Mouse (Mus musculus) CH12.LX (cell line): ENCODE measurements at regions not wholly inside any gene's neighbourhood (a gene's known extent, or its start where the extent isn't known, plus 50 kb on each side); places are given as distances from the start of the nearest gene placed in this dataset.

Source experiments
- DNase-seq: peaks from one replicate; pipeline ENCODE4 v3.0.0-alpha.2; 2013; ENCODE audit errors: extremely low read depth
- H3K27ac ChIP-seq: 2 replicates; pipeline ENCODE4 v1.5.1; 2012; ENCODE audit warnings: low read depth, mild to moderate bottlenecking, control low read depth, moderate library complexity; ENCODE audit not compliant: insufficient read depth
- H3K27me3 ChIP-seq: replicated peaks from 2 replicates; pipeline ENCODE3; 2012; ENCODE audit warnings: inconsistent platforms
- H3K36me3 ChIP-seq, 2 experiments: replicated peaks in 1 of 2; 2 replicates each; pipeline versions ENCODE3 to v1.6.1; 2012; ENCODE audit warnings: inconsistent platforms in 1 of 2, low read length in 1 of 2, mild to moderate bottlenecking in 1 of 2, mixed read lengths in 1 of 2, moderate library complexity in 1 of 2; ENCODE audit not compliant: control insufficient read depth in 1 of 2, insufficient read depth in 1 of 2
- H3K4me1 ChIP-seq, 2 experiments: 2 replicates each; pipeline ENCODE4 v1.6.1; 2012; ENCODE audit warnings: inconsistent platforms in 1 of 2, moderate library complexity in 1 of 2; ENCODE audit not compliant: insufficient read depth in 2 of 2, control insufficient read depth in 1 of 2
- H3K4me2 ChIP-seq: 2 replicates; pipeline ENCODE4 v1.6.1; 2012; ENCODE audit warnings: low read depth, mild to moderate bottlenecking, control low read depth; ENCODE audit not compliant: poor library complexity, insufficient read depth, severe bottlenecking
- H3K4me3 ChIP-seq, 3 experiments: fragments of 150-350 bp in 1 of 3; sonication (generic) in 1 of 3; replicated peaks in 1 of 3; 2 replicates each; pipeline versions ENCODE3 to v1.5.1; 2011 to 2012; ENCODE audit warnings: low read depth in 2 of 3, low read length in 2 of 3, mild to moderate bottlenecking in 2 of 3, moderate library complexity in 2 of 3, control low read depth in 1 of 3, improper control_type of control experiment in 1 of 3, inconsistent platforms in 1 of 3, mixed read lengths in 1 of 3; ENCODE audit not compliant: poor library complexity in 1 of 3
- H3K79me2 ChIP-seq: replicated peaks from 2 replicates; pipeline ENCODE4 v1.6.1; 2012; ENCODE audit warnings: mild to moderate bottlenecking, moderate library complexity; ENCODE audit not compliant: control insufficient read depth, poor library complexity, insufficient read depth, severe bottlenecking; ENCODE audit errors: extremely low read depth
- H3K9ac ChIP-seq: 2 replicates; pipeline ENCODE4 v1.6.1; 2012; ENCODE audit warnings: low read depth, mild to moderate bottlenecking, control low read depth, moderate library complexity; ENCODE audit not compliant: insufficient read depth
- H3K9me3 ChIP-seq: replicated peaks from 2 replicates; pipeline ENCODE3; 2012; ENCODE audit warnings: low read length, inconsistent platforms, mixed read lengths
- CTCF ChIP-seq, 2 experiments: IDR thresholded peaks in 1 of 2; conservative IDR thresholded peaks in 1 of 2; 2 replicates each; pipeline ENCODE4 v1.5.1; 2011 to 2012; ENCODE audit warnings: low read depth in 2 of 2, low read length in 2 of 2, improper control_type of control experiment in 1 of 2, inconsistent platforms in 1 of 2, mild to moderate bottlenecking in 1 of 2, moderate library complexity in 1 of 2
- ELF1 ChIP-seq: IDR thresholded peaks from 2 replicates; pipeline ENCODE4 v1.6.1; 2014; ENCODE audit warnings: low read depth, mild to moderate bottlenecking, inconsistent platforms, low read length, improper control_type of control experiment
- EP300 ChIP-seq: IDR thresholded peaks from 2 replicates; pipeline ENCODE4 v1.6.1; 2011; ENCODE audit warnings: low read length, improper control_type of control experiment
- ETS1 ChIP-seq: conservative IDR thresholded peaks from 2 replicates; pipeline ENCODE4 v1.6.1; 2012; ENCODE audit warnings: low read depth, mild to moderate bottlenecking, inconsistent platforms, low read length, improper control_type of control experiment, moderate library complexity
- HCFC1 ChIP-seq: IDR thresholded peaks from 2 replicates; pipeline ENCODE4 v1.6.1; 2012; ENCODE audit warnings: low read depth, mild to moderate bottlenecking, inconsistent platforms, low read length, improper control_type of control experiment
- IRF4 ChIP-seq: IDR thresholded peaks from 2 replicates; pipeline ENCODE4 v1.6.1; 2014; ENCODE audit warnings: low read depth, mild to moderate bottlenecking, inconsistent platforms, low read length, improper control_type of control experiment
- JUN ChIP-seq: IDR thresholded peaks from 2 replicates; pipeline ENCODE4 v1.6.1; 2011; ENCODE audit warnings: low read depth, mild to moderate bottlenecking, low read length, improper control_type of control experiment, moderate library complexity; ENCODE audit not compliant: insufficient read depth
- MAX ChIP-seq: IDR thresholded peaks from 2 replicates; pipeline ENCODE4 v1.6.1; 2011; ENCODE audit warnings: low read length, improper control_type of control experiment
- MXI1 ChIP-seq: IDR thresholded peaks from 2 replicates; pipeline ENCODE4 v1.6.1; 2011; ENCODE audit warnings: mild to moderate bottlenecking, low read depth, low read length, improper control_type of control experiment
- MYC ChIP-seq: IDR thresholded peaks from 2 replicates; pipeline ENCODE4 v1.6.1; 2011; ENCODE audit warnings: low read depth, mild to moderate bottlenecking, improper control_type of control experiment, low read length
- NRF1 ChIP-seq: IDR thresholded peaks from 2 replicates; pipeline ENCODE4 v1.6.1; 2014; ENCODE audit warnings: low read depth, mild to moderate bottlenecking, inconsistent platforms, low read length, improper control_type of control experiment, moderate library complexity
- POLR2A ChIP-seq: IDR thresholded peaks from 2 replicates; pipeline ENCODE4 v1.6.1; 2011; ENCODE audit warnings: low read depth, mild to moderate bottlenecking, improper control_type of control experiment, low read length
- POLR2AphosphoS2 ChIP-seq: IDR thresholded peaks from 2 replicates; pipeline ENCODE4 v1.6.1; 2011; ENCODE audit warnings: low read depth, low read length, improper control_type of control experiment
- SIN3A ChIP-seq: IDR thresholded peaks from 2 replicates; pipeline ENCODE4 v1.6.1; 2012; ENCODE audit warnings: low read length, improper control_type of control experiment, inconsistent platforms
- SMC3 ChIP-seq: IDR thresholded peaks from 2 replicates; pipeline ENCODE4 v1.6.1; 2011; ENCODE audit warnings: low read depth, low read length, improper control_type of control experiment
- TBP ChIP-seq: conservative IDR thresholded peaks from 2 replicates; pipeline ENCODE4 v1.6.1; 2011; ENCODE audit warnings: low read depth, low read length, improper control_type of control experiment
- TCF12 ChIP-seq: IDR thresholded peaks from 2 replicates; pipeline ENCODE4 v1.6.1; 2014; ENCODE audit warnings: low read depth, mild to moderate bottlenecking, inconsistent platforms, low read length, improper control_type of control experiment
- USF1 ChIP-seq: IDR thresholded peaks from 2 replicates; pipeline ENCODE4 v1.6.1; 2014; ENCODE audit warnings: low read depth, mild to moderate bottlenecking, inconsistent platforms, low read length, improper control_type of control experiment
- USF2 ChIP-seq: conservative IDR thresholded peaks from 2 replicates; pipeline ENCODE4 v1.6.1; 2011; ENCODE audit warnings: low read depth, low read length, improper control_type of control experiment
- ZKSCAN1 ChIP-seq: IDR thresholded peaks from 2 replicates; pipeline ENCODE4 v1.6.1; 2012; ENCODE audit warnings: low read depth, inconsistent platforms, low read length, improper control_type of control experiment, borderline replicate concordance
- ZNF384 ChIP-seq: IDR thresholded peaks from 2 replicates; pipeline ENCODE4 v1.6.1; 2012; ENCODE audit warnings: low read depth, low read length, improper control_type of control experiment, inconsistent platforms
- dilution Hi-C: fragments of 300-500 bp; cut with MboI; formaldehyde crosslinking; loops from 2 replicates; pipeline ENCODE4 v1.14.3; 2020; ENCODE audit warnings: low sequenced_read_pairs; ENCODE audit not compliant: extremely low pct_unique_long_range_greater_than_20kb, extremely low pct_ligation_motif_present
- in situ Hi-C: fragments of 300-500 bp; cut with MboI; formaldehyde crosslinking; loops from 3 replicates; pipeline ENCODE4 v1.14.3; 2019; ENCODE audit warnings: low sequenced_read_pairs, low pct_ligation_motif_present, low pct_unique_long_range_greater_than_20kb, mixed read lengths

- TF ChIP-seq MYC: no peak
- no peak for TF ChIP-seq NRF1
- no peak for TF ChIP-seq MAX
- TF ChIP-seq TBP: no peak
- no peak for TF ChIP-seq TCF12
- no peak for TF ChIP-seq ELF1
- TF ChIP-seq JUN: no peak
- no peak for TF ChIP-seq IRF4
- TF ChIP-seq SIN3A: no peak
- no peak for TF ChIP-seq USF1
- TF ChIP-seq HCFC1: no peak
- no peak for TF ChIP-seq ZKSCAN1
- no peak for TF ChIP-seq MXI1
- DNase-seq: no peak
- dilution Hi-C loops: no loop called here
- H3K9me3 ChIP-seq: no peaks in the 10 kb centered on the region
- H3K4me3 ChIP-seq: no peak overlapping the region
- H3K9ac ChIP-seq: no peak overlapping the region
- no peaks in the 10 kb centered on the region; a peak in 1 of 4 replicates for H3K4me1 ChIP-seq
- in situ Hi-C loops: no loop called here
- no peaks in the 10 kb centered on the region for H3K27me3 ChIP-seq
- no peaks in the 10 kb centered on the region for H3K79me2 ChIP-seq
- H3K27ac ChIP-seq: no peak overlapping the region
- H3K36me3 ChIP-seq: no peaks in the 10 kb centered on the region
- no peak overlapping the region for H3K4me2 ChIP-seq
Measured at GRCm38 (mm10) chr6:91580607-91581006, 64.9 kb downstream of the Lsm3 start.

GRCm38 (mm10) chr6:91582338-91582737 lies 66.6 kb downstream of the Lsm3 start:
- no peak overlapping the region for H3K4me3 ChIP-seq
- peaks cover 2% of the 10 kb centered on the region for H3K27me3 ChIP-seq
- H3K36me3 ChIP-seq: no peaks in the 10 kb centered on the region
- TF ChIP-seq ZNF384: no peak
- no peak for TF ChIP-seq POLR2A
- no peak for TF ChIP-seq POLR2AphosphoS2
- no peak for TF ChIP-seq SIN3A
- TF ChIP-seq ETS1: no peak
- no peak for TF ChIP-seq CTCF (conservative IDR thresholded peaks at IDR 0.05 in 1 of 2, IDR thresholded peaks at IDR 0.05 in 1 of 2; ENCODE audit: low read depth in 2 of 2, low read length in 2 of 2)
- TF ChIP-seq EP300: no peak
- no peak for TF ChIP-seq SMC3
- TF ChIP-seq ZKSCAN1: no peak
- no peak for TF ChIP-seq MXI1
- no peak for TF ChIP-seq HCFC1
- TF ChIP-seq IRF4: no peak
- no peak for TF ChIP-seq USF2
- no peak overlapping the region for H3K9ac ChIP-seq
- no peak overlapping the region for H3K4me2 ChIP-seq
- no peaks in the 10 kb centered on the region for H3K9me3 ChIP-seq
- in situ Hi-C loops (no loop called here), dilution Hi-C loops (no loop called here)
- no peaks in the 10 kb centered on the region for H3K79me2 ChIP-seq
- no peak for DNase-seq
- no peak overlapping the region for H3K27ac ChIP-seq
- H3K4me1 ChIP-seq: no peaks in the 10 kb centered on the region; a peak in 1 of 4 replicates
